Mouse (Mus musculus) urinary bladder, adult 2 months (tissue): Measurements from ENCODE around the gene Clrn1. TPM values are rescaled to one million over a fixed set of nuclear protein-coding genes. Genes with fewer than 3 reads are reported as not detected.
"Not testable (repeated sequence)": the region's sequence is repeated elsewhere in the genome, so short reads cannot be mapped to it uniquely, and the experiment has no call there.

Experiments used
- DNase-seq: peaks from one replicate; pipeline ENCODE4 v3.0.0; 2022; ENCODE audit warnings: low spot score
- polyA plus RNA-seq: library from polyadenylated mRNA; depleted of rRNA; stranded (reverse); fragments of >200 nt; gene quantifications from 2 replicates; pipeline ENCODE4 v1.2.3, GENCODE M21; 2012; rRNA removed

The Clrn1 gene
- not detected in 2 replicates for polyA plus RNA-seq

DNA sequence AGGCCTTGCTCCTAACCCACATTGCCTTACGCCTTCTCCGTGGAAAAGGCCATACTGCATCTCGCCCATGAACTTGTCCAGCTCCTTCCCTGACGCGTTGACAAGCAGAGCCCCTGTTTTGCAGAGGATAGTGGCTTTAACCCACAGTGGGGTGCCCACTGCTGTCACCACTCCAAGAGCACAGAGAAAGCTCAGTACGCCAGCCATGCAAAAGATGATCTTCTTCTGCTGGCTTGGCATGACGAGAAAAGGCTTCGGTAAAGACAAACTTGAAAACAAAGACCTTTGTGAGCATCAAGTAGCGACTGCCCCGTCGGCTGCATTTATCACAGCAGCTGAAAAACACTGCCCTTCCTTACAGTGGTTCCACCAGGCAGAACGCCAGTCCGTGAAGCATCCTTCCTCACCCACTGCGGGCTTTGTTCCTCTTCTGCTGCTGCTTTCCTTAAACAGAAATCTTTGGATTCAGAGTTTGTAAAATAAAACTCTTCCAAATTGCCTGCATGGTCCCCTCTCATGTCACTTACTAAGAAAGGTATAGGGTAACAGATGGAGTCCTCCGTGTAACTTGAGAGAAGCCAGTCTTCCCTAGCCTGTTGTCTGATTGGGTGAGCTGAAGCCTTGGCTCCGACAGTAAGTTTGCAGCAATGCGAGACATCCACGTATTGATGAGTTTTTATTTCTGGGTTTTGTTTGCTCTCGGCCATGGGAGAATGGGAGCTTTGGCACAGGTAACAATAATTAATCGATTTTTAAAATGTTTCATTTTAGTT is at the start of gene Clrn1:
TSS of gene Clrn1 (minus strand) at position 540 of the 773 bp plus-strand sequence.
- no peak for DNase-seq

GRCm38 (mm10) chr3:58924027-58924426 is 38.9 kb upstream of the Clrn1 start:
- no peak for DNase-seq

- DNase-seq = no peak
Measured at GRCm38 (mm10) chr3:58923140-58923539, 38.0 kb upstream of the Clrn1 start.

GRCm38 (mm10) chr3:58922636-58923035 is 37.5 kb upstream of the Clrn1 start:
- DNase-seq = no peak

DNA sequence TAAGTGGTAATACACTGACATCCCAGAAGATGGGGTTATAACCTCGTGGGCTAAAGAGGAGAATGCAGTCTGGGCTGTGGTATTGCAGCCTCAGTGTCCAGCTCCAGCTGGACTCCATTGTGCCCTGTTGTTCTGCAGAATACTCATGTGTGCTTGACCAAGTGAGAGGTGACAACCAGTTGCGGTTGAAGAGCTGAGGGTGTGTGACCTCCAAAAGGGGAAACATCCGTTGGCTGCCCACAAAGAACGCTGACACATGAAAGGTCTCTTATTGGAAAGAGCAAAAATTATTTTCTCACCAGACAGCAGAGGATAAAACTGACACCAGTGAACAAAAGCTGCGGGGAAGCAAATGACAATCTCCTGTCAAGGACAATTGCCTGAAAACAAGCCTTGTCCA is 36.2 kb upstream of the Clrn1 start:
- DNase-seq = no peak

DNA sequence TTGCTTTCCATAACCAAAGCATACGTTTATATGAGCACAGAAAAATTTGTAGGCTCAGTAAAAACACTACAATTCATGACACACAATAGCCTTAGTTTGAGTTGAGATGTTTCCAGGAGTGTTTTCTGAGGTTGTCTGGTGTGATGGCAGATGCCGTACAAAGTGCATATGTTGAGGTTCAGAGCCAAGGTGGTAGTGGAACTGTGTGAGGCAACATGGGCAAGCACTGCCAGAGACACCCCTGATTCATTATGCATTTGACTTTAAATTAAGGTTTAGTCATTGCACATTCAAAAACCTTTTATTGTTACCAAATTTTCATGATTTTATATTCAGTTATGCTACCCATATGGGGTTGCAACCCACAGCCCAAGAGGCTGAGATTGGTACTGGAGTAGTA is 19.5 kb upstream of the Clrn1 start:
- no peak for DNase-seq

GRCm38 (mm10) chr3:58902051-58902758 is 17.1 kb upstream of the Clrn1 start:
- no peak for DNase-seq

DNA sequence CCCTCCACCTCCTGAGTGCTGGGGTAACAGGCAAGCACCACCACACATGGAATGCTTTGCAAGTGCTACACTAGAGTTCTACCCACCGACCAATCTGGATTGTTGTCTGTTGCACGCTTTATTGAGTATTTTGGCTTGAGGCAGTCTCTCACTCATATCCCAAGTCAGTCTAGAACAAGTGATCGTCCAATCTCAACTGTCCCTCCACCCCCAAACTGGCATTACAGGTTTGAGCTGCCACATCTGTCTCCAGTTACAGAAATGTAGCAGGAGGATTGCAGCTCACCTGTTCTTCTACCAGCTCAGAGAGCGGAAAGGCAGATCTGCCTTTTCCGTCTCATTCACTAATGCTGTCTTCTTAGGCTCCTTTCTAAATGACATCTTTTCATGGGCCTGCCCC is 10.0 kb upstream of the Clrn1 start:
- no peak for DNase-seq

- DNase-seq = no peak
Measured at GRCm38 (mm10) chr3:58894529-58894928, 9.4 kb upstream of the Clrn1 start.

- DNase-seq = no peak
Measured at GRCm38 (mm10) chr3:58889670-58890069, 4.5 kb upstream of the Clrn1 start.

GRCm38 (mm10) chr3:58888131-58888715 is 3.1 kb upstream of the Clrn1 start:
- no peak for DNase-seq

DNA sequence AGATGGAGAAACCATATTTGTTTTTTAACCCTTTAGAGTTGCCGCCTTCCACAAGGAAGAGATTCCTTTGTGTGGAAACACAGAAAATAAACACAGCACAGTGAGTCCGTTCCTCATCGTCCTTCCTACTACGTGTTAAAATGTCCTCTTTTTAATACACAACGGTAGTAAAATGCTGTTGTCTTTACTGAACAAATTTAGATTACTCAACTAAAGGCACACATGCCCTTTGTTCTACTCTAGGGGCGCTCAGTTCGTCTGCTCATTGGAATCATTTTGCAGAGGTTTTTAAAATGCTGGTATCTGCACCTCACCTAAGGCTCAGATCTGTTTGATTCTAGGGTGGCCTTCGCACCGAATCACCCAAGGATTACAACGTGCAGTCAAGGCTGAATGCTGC is 2.6 kb upstream of the Clrn1 start:
- DNase-seq = no peak

GRCm38 (mm10) chr3:58883511-58883907 is 1.6 kb downstream of the Clrn1 start:
- DNase-seq = no peak

GRCm38 (mm10) chr3:58882878-58883510 is 2.1 kb downstream of the Clrn1 start:
- DNase-seq = no peak

- DNase-seq = no peak
Measured at GRCm38 (mm10) chr3:58881016-58881415, 4.1 kb downstream of the Clrn1 start.

- no peak for DNase-seq
Measured at GRCm38 (mm10) chr3:58880181-58880580, 5.0 kb downstream of the Clrn1 start.

GRCm38 (mm10) chr3:58871882-58872281 is 13.3 kb downstream of the Clrn1 start:
- not testable (repeated sequence) for DNase-seq

DNA sequence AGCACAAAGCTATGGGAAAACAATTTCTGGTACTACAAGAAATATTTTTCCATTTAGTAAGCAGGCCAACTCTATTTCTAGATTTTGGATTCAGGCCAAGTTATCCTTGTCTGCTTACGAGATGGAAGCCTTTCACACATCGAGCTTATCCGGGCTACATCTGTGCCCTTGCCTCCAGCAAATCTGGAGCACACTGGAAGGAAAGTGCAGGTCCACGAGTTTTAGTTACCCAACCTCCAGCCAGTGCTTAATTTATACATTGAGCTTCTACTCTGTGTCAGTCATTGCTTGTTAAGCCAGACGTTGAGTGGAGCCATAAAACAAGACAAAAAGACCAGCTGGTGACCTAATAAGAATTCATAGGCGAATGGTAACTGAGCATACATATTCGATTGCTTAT is 19.4 kb downstream of the Clrn1 start:
- no peak for DNase-seq

DNA sequence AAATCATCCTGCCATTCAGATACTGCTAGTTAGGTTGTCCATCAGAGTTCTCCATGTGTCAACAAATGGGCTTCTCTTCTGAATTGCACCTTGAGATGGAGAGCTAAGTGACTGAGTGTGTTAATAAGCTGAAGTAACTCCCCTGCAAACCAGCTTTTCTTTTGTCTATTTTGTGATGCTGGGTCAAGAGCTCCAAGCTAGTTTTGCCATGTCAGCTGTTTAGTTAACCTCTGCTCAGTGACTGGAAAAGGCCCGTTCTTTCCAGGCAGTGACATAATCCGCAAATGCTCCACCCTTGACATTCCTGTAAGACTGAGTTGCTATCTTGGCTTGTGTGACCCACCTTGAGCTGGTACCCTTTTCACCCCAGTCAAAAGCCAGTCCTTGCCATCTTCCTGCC is 22.2 kb downstream of the Clrn1 start:
- DNase-seq = no peak

DNA sequence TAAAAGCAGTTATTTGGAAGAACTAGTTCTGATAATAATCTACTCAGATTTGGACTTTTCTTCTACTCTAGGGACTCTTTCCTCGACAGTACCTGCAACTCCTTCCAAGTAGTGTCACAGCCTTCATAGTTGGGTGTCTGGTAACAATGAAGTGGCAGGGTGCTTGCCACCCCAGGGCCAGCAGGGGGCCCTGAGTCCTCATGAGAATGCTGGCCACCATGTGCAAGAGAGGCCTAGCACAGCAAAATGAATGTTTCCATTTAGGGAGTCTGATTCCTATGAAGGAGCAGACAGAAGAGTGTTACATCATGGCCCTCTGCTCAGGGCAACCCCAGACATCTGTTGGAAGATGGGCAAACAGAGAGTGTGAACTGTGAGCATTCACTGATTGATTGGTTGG is 41.7 kb downstream of the Clrn1 start:
- DNase-seq = no peak

DNA sequence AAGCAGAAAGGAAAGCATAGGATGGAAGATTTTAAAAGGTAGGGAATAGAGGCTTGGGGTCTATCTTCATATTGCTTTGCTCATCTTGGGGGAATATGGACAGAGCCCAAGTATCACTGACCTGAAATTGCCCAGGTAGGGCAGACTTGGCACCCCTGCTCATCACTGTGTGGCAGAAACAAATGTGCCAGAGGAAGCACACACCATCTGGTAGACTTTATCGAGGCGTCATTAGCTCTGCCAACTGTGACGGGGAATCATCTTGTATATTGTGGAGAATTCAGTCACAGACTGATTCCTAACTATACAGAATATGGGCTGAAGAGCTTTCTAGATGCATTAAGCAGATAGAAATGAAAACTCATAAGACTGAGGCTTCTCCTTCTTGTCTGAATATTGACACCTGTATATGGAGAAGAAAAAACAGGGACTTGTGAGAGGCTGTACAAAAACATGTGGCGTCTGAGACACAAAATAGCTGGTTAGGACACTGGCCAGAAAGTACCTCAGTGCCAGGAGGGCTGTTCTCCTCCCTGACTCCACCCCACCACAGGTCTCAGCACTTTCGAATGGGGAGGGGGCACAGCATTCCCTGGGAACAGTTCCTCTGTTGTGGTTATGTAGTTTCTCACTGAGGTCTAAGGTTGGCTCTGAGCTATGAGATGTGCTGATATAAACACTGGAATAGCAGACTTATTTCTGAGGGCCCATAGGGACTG is 51.5 kb downstream of the Clrn1 start:
- no peak for DNase-seq

- DNase-seq = no peak
Measured at GRCm38 (mm10) chr3:58832888-58833287, 52.3 kb downstream of the Clrn1 start.
